Mouse (Mus musculus): ENCODE data around the gene Etfrf1. TPM values are rescaled to one million over a fixed set of nuclear protein-coding genes. Genes with fewer than 3 reads are reported as not detected.

Etfrf1 gene
- polyA plus RNA-seq, 1 experiment, result 0.20 TPM

DNA sequence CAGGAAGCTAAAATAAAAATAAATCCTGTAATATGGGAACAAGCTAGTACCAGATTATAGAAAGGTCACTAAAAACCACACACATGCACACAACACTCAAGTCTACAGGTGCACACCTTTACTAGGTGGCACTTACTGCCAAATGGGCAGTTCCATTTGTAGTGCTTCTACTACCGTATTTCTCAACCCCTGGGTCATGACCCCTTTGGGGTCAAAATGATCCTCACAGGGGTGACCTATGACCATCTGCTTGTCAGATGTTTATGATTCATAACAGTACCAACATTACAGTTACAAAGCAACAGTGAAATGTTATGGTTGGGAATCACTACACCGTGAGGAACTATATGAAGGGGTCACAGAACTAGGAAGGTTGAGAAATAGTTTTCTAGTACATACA, 3.0 kb downstream of the Etfrf1 start:
- no peak for TF ChIP-seq TAL1 (IDR thresholded peaks at IDR 0.05; ENCODE audit: low read length)
- no peak for TF ChIP-seq GATA1 (IDR thresholded peaks at IDR 0.05; ENCODE audit: low read length)
- Histone ChIP-seq H3K27me3 (ENCODE audit: control insufficient read depth) (no peaks in the 10 kb centered on the region), H3K4me3 (replicated peaks) (no peak overlapping the region), H3K4me1 (ENCODE audit: control insufficient read depth) (peaks cover 19% of the 10 kb centered on the region), H3K36me3 (ENCODE audit: control insufficient read depth) (peaks cover 38% of the 10 kb centered on the region), H3K9me3 (ENCODE audit: control insufficient read depth, low read length) (no peaks in the 10 kb centered on the region)

DNA sequence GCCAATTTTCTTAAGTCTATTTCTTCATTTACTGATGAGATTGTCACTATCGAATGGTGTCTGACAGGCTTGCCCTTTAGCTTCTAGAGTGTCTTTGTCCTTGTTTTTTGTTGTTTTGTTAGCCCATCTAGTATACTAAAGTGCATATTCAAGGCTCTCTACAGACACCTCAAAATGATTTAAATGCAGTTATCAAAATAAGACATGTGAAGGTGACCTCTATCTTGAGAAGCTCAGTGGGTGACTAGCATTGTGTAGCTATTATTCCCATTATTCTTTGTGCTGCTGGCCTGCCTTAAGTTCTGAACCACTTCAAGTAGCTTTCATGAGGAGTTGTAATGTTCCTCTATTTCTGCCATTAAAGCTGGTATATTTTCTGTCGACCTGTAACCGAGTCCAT, 4.9 kb downstream of the Etfrf1 start:
- H3K36me3 ChIP-seq (ENCODE audit: control insufficient read depth), result peaks cover 56% of the 10 kb centered on the region

DNA sequence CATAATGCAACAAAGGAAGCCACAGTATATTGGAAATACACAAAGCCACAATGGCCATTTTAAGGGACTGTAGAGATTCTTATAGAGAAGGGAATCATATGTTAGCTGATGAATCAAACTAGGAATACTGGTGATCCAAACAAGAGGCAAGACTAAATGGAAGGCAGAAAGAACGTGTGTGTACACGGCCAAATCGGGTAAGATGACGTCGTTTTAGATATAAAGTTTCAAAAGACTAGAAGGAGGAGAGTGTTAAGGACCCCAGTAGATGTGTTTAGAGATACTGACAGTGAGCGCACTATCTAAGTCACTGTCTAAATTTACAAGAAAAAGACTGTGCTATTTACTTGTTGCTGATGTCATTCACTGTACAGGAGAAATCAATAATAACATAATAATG, 13.3 kb downstream of the Etfrf1 start:
- TF ChIP-seq TAL1 (IDR thresholded peaks at IDR 0.05; ENCODE audit: low read length) (no peak), GATA1 (IDR thresholded peaks at IDR 0.05; ENCODE audit: low read length) (no peak)
- Histone ChIP-seq H3K9me3 (ENCODE audit: control insufficient read depth, low read length) (no peaks in the 10 kb centered on the region), H3K27me3 (ENCODE audit: control insufficient read depth) (no peaks in the 10 kb centered on the region), H3K4me3 (replicated peaks) (no peak overlapping the region), H3K4me1 (ENCODE audit: control insufficient read depth) (no peaks in the 10 kb centered on the region), H3K36me3 (ENCODE audit: control insufficient read depth) (peaks cover 79% of the 10 kb centered on the region)

More for the DNA sequence above, 4.9 kb downstream of the Etfrf1 start:
- no peak for TF ChIP-seq GATA1 (IDR thresholded peaks at IDR 0.05; ENCODE audit: low read length)
- TF ChIP-seq TAL1 (IDR thresholded peaks at IDR 0.05; ENCODE audit: low read length), result no peak
- H3K4me1 ChIP-seq (ENCODE audit: control insufficient read depth), result peaks cover 12% of the 10 kb centered on the region
- H3K4me3 ChIP-seq (replicated peaks), result no peak overlapping the region
- no peaks in the 10 kb centered on the region for H3K9me3 ChIP-seq (ENCODE audit: control insufficient read depth, low read length)
- no peaks in the 10 kb centered on the region for H3K27me3 ChIP-seq (ENCODE audit: control insufficient read depth)

DNA sequence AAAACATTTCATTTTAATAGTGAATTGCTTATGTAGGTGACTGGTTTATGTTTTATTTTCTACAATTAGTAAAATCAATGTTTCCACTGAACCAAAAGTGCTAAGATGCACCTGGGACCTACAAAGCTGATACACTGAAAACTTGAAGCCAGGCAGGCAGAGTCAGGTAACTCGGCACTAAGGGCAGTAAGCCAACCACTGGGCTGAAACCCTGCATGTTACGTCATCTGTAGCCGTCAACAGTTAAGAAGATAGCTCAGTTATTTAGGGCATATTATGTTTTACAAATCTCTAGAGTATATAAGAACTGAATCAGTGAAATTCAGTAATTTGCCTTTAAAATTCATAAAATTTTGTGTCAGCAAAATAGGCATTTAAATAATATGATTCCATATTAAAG, 15.4 kb downstream of the Etfrf1 start:
- H3K4me3 ChIP-seq (replicated peaks), result no peak overlapping the region
- H3K27me3 ChIP-seq (ENCODE audit: control insufficient read depth), result no peaks in the 10 kb centered on the region
- no peaks in the 10 kb centered on the region; the same call in 1 of the 2 replicates for H3K4me1 ChIP-seq (ENCODE audit: control insufficient read depth)
- no peak for TF ChIP-seq GATA1 (IDR thresholded peaks at IDR 0.05; ENCODE audit: low read length)
- no peak for TF ChIP-seq TAL1 (IDR thresholded peaks at IDR 0.05; ENCODE audit: low read length)
- no peaks in the 10 kb centered on the region for H3K9me3 ChIP-seq (ENCODE audit: control insufficient read depth, low read length)
- peaks cover 77% of the 10 kb centered on the region for H3K36me3 ChIP-seq (ENCODE audit: control insufficient read depth)

DNA sequence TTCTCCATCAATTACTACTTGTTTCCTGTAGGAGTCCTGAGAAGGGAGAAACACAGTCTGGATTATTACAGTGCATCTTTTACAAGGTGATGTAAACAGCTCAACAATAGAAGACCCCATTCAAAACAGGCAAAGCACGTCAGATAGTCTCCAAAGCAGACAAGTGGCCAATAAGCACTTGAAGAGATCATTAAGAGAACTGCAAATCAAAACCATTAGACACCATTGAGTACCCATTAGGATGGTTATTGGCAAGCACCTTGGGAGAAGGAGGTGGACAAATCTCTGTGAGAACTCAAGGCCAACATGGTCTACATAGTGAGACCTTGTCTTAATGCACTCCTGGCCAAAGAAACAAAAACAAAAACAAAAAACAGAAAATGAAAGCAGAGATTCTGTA, 23.5 kb downstream of the Etfrf1 start:
- TF ChIP-seq GATA1 (IDR thresholded peaks at IDR 0.05; ENCODE audit: low read length), result no peak
- TF ChIP-seq TAL1 (IDR thresholded peaks at IDR 0.05; ENCODE audit: low read length), result no peak
- Histone ChIP-seq H3K4me1 (ENCODE audit: control insufficient read depth) (no peaks in the 10 kb centered on the region; the same call in 1 of the 2 replicates), H3K4me3 (replicated peaks) (no peak overlapping the region), H3K9me3 (ENCODE audit: control insufficient read depth, low read length) (no peaks in the 10 kb centered on the region), H3K36me3 (ENCODE audit: control insufficient read depth) (peaks cover 75% of the 10 kb centered on the region), H3K27me3 (ENCODE audit: control insufficient read depth) (no peaks in the 10 kb centered on the region)

DNA sequence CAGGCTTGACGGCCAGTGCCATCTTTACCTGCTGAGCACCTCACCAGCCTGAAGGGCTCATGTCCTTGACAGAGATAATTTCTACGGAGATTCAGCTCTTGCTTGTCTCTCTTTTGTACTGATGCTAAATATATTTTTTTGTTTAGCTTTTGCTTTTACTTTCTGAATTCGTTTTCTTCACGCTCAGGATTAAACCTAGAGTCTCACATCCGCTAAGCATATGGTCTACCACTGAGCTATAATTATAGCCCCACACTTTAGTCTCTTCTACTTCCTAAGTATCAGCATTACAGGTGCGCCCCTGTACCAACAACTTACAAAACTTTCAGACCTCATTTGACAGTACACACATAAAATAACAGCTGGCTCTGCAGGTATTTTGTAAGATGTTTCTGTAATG, 24.4 kb downstream of the Etfrf1 start:
- no peak for TF ChIP-seq TAL1 (IDR thresholded peaks at IDR 0.05; ENCODE audit: low read length)
- no peak for TF ChIP-seq GATA1 (IDR thresholded peaks at IDR 0.05; ENCODE audit: low read length)
- peaks cover 78% of the 10 kb centered on the region for H3K36me3 ChIP-seq (ENCODE audit: control insufficient read depth)
- H3K4me1 ChIP-seq (ENCODE audit: control insufficient read depth), result no peaks in the 10 kb centered on the region; the same call in 1 of the 2 replicates
- H3K9me3 ChIP-seq (ENCODE audit: control insufficient read depth, low read length), result no peaks in the 10 kb centered on the region
- H3K4me3 ChIP-seq (replicated peaks), result no peak overlapping the region
- no peaks in the 10 kb centered on the region for H3K27me3 ChIP-seq (ENCODE audit: control insufficient read depth)

DNA sequence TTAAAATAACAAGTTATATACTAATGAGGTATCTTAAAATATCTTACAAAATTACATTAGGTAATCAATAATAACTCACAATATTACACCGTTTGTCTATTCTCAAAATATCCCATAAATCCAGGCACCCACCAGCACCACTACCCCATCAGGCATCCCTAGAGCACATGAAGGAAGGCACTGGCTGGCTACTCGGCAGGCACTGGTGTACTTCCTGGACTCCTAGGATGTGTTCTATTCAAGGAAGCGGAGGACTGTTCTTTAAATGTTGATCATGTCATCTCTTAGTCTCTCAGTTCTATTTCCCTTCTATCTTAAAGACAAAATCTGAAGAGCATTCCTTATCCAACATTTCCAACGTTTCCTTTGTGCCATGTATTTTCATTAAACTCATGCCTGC, 26.2 kb downstream of the Etfrf1 start:
- Histone ChIP-seq H3K4me1 (ENCODE audit: control insufficient read depth) (no peaks in the 10 kb centered on the region), H3K36me3 (ENCODE audit: control insufficient read depth) (peaks cover 77% of the 10 kb centered on the region), H3K9me3 (ENCODE audit: control insufficient read depth, low read length) (no peaks in the 10 kb centered on the region), H3K27me3 (ENCODE audit: control insufficient read depth) (no peaks in the 10 kb centered on the region), H3K4me3 (replicated peaks) (no peak overlapping the region)
- no peak for TF ChIP-seq TAL1 (IDR thresholded peaks at IDR 0.05; ENCODE audit: low read length)
- TF ChIP-seq GATA1 (IDR thresholded peaks at IDR 0.05; ENCODE audit: low read length), result no peak

DNA sequence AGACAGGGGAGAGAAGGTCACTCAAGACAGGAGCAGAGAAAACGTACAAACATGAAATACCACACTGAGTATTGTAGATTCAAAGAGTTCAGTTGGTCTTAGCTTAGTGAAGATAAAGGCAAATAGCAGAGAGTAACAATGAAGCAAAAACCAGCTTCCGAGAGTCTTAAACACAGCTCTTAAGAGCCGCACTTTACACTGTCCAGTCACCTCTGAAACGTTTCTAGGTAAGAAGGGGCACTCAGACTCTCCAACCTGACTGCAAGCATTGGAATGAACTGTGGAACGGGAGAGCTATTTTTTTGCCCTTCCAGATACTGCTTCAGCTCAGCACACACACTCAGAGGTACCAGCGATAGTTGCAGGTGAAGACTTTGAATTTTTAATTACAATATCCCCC, 29.4 kb downstream of the Etfrf1 start:
- no peaks in the 10 kb centered on the region for H3K27me3 ChIP-seq (ENCODE audit: control insufficient read depth)
- peaks cover 84% of the 10 kb centered on the region for H3K36me3 ChIP-seq (ENCODE audit: control insufficient read depth)
- H3K9me3 ChIP-seq (ENCODE audit: control insufficient read depth, low read length), result no peaks in the 10 kb centered on the region
- TF ChIP-seq GATA1 (IDR thresholded peaks at IDR 0.05; ENCODE audit: low read length) (no peak), TAL1 (IDR thresholded peaks at IDR 0.05; ENCODE audit: low read length) (no peak)
- H3K4me1 ChIP-seq (ENCODE audit: control insufficient read depth), result no peaks in the 10 kb centered on the region; the same call in 1 of the 2 replicates
- H3K4me3 ChIP-seq (replicated peaks), result no peak overlapping the region

DNA sequence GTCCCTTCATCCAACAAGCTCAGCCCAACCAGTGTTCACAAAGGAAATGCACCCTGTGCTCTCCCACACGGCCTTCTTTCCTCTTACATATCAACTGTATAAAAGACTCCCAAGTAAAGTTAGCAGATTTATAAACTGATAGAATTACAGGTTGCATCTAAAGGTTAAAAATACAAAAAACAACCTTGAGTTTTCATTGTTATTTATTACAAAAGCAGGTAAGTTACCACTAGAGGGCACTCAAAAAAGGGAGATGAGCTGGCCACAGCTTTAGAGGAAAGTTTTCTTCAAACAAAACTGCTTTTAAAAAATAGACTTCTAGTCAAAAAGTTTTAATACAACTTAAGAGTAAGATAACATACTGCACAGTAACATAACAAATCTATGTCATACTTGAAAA, 31.6 kb downstream of the Etfrf1 start:
- H3K4me1 ChIP-seq (ENCODE audit: control insufficient read depth), result peaks cover 3% of the 10 kb centered on the region
- TF ChIP-seq GATA1 (IDR thresholded peaks at IDR 0.05; ENCODE audit: low read length), result no peak
- TF ChIP-seq TAL1 (IDR thresholded peaks at IDR 0.05; ENCODE audit: low read length), result no peak
- H3K36me3 ChIP-seq (ENCODE audit: control insufficient read depth), result peaks cover 84% of the 10 kb centered on the region
- no peaks in the 10 kb centered on the region for H3K9me3 ChIP-seq (ENCODE audit: control insufficient read depth, low read length)
- no peak overlapping the region for H3K4me3 ChIP-seq (replicated peaks)
- no peaks in the 10 kb centered on the region for H3K27me3 ChIP-seq (ENCODE audit: control insufficient read depth)

DNA sequence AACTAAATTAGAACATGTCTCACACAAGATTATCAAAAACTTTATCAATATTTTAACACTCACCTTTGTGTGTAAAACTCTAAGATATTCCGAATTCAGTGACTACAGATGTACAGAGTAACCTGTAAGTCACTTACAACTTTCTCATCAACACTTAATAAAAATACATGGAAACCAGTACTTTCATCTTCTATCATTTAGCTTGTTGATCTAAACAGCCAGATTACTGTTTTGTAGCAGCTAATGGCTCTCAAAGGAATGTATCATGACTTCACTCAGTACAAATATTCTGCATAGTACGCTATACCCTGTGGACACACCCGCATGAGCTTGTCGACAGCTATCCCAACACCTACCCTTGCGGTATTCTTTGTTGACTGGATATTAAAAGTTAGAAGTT, 35.9 kb downstream of the Etfrf1 start:
- peaks cover 9% of the 10 kb centered on the region for H3K27me3 ChIP-seq (ENCODE audit: control insufficient read depth)
- H3K9me3 ChIP-seq (ENCODE audit: control insufficient read depth, low read length), result no peaks in the 10 kb centered on the region
- H3K4me3 ChIP-seq (replicated peaks), result no peak overlapping the region
- H3K36me3 ChIP-seq (ENCODE audit: control insufficient read depth), result peaks cover 52% of the 10 kb centered on the region
- H3K4me1 ChIP-seq (ENCODE audit: control insufficient read depth), result peaks cover 29% of the 10 kb centered on the region
- no peak for TF ChIP-seq GATA1 (IDR thresholded peaks at IDR 0.05; ENCODE audit: low read length)
- TF ChIP-seq TAL1 (IDR thresholded peaks at IDR 0.05; ENCODE audit: low read length), result no peak

Measured in erythroblast, embryonic 14.5 days (primary cell).